Mouse (Mus musculus): Measurements from ENCODE around the gene Scrn1.

DNA sequence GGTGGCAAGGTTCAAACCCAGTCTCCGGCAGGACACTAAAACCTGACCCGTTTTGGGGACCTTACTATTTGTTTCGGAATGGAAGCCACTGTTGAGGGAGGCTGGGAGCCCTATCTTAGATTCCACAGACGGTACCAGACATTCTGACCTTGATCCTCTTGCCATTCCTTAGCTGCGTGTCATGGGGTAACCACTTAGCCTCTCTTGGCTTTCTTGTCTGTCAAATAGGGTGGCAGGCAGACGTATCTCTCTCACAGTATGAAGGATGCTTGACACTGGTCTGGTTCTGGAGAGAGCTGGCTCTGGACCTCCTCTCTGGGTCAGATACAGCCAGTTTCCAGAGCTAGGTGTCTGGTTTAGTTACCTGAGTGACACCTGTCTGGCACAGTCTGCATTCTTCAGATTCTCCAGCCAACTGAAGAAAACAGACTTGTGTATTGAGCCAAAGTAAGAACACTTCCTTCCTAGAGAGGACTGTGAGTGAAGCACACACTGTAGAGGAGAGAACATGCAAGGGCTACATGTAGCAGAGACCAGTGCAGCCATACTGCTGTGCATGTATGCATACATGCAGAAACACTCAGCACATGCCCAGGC is 80.2 kb downstream of the Scrn1 start:
- TF ChIP-seq POLR2A (IDR thresholded peaks at IDR 0.05; ENCODE audit: borderline replicate concordance, low read depth, low read length) (no peak), CTCF (IDR thresholded peaks at IDR 0.05; ENCODE audit: low read depth, low read length) (no peak)
